Mouse (Mus musculus) thymus, postnatal 25 days (tissue): Measurements from ENCODE around the gene Ddx58.

ENCODE experiments used
- DNase-seq: peaks from one replicate; pipeline ENCODE4 v3.0.0; 2022

Gene Ddx58

GRCm38 (mm10) chr4:40180046-40180445 is 59.6 kb downstream of the Ddx58 start:
- no peak for DNase-seq

DNA sequence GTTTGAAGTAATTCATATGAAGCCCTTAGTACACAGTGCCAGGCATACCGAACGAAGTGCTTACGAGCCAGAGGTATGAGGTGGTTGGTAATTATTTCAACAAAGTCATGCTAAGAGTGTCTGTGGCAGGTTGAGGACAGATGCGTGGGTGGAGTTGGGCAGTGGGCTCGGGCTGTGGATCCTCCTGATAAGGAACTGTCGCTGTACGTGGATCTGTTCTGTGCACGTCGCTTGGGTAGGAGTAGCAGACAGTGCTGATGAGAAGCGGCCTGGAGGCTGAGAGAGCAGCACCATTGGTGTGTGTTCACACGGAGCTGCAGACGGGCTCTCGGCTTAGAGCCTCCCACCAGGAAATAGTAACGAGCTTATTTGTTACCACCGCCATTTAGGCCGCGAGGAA is 61.0 kb downstream of the Ddx58 start:
- no peak for DNase-seq

DNA sequence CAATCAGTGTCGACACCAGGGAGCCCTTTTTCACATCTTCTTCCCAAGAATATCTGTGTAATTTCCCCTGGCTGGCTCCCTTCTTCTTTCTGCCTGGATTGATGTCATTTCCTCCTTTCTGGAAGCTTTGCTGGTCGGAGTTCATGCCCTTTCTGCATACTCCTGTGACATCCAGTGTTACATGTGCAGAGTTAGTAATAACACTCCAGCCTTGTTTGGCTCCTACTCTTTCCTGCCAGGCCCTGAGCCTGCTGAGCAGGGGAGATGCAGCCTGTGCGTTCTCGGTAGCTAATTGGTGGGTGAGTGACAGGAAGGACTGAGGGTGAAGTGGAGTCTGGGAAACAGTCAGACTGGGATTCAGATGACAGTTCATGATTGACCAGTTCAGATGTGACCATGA is 65.3 kb downstream of the Ddx58 start:
- DNase-seq = no peak

- DNase-seq = no peak
Observed at GRCm38 (mm10) chr4:40172336-40172735, 67.3 kb downstream of the Ddx58 start.

- DNase-seq = no peak
Observed at GRCm38 (mm10) chr4:40171477-40171876, 68.2 kb downstream of the Ddx58 start.

- DNase-seq = no peak
Observed at GRCm38 (mm10) chr4:40163646-40164045, 76.0 kb downstream of the Ddx58 start.

- DNase-seq = no peak
Observed at GRCm38 (mm10) chr4:40160591-40161434, 78.8 kb downstream of the Ddx58 start.

DNA sequence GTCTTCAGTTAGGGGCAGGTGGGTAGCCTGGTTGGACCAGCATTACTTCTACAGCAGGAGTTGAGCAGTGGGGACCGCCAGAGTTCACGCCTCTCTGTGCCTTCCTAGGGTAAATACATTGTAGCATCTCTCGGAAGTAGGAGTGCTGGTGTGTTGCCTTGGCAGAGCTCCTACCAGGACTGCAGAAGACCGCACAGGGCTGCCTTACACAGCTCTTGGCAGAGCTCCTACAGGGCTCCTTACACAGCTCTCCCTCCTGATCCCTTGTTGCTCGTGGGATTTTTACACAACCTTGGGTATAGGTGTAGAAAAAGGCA is 81.4 kb downstream of the Ddx58 start:
- DNase-seq = no peak

DNA sequence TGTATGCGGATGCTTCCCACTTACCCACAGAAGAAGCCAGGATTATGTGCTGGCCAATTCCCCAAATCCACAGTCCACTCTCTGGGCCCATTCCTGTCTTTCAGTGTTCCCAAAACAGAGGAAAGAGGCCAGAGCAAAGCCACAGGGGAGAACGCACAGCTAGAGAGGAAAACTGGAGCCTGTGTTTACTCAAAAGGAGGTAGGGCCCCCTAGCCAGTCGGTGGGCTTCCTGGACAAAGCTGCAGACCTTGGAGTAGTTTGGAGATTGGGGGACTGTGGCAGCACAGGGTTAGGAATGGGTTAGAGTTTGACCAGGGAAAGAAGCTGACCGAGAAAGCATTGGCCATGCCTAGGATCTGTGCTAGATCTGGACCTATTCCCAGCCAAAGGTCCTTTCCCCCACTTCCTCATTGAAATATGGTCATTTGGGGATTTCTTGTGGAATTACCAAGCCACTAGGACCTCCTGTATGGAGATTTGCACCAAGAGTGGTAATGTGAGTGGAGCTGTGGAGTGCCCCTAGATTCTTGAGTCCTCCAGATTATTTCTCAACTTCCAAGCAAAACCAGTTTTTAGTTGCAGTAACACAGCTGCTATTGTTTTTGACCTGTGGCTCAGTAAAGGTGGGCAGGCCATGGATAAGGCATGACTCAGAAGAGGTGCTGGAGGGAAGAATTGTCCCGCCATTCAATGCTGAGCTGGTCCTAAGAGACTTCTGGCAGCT is 82.0 kb downstream of the Ddx58 start:
- DNase-seq = no peak

DNA sequence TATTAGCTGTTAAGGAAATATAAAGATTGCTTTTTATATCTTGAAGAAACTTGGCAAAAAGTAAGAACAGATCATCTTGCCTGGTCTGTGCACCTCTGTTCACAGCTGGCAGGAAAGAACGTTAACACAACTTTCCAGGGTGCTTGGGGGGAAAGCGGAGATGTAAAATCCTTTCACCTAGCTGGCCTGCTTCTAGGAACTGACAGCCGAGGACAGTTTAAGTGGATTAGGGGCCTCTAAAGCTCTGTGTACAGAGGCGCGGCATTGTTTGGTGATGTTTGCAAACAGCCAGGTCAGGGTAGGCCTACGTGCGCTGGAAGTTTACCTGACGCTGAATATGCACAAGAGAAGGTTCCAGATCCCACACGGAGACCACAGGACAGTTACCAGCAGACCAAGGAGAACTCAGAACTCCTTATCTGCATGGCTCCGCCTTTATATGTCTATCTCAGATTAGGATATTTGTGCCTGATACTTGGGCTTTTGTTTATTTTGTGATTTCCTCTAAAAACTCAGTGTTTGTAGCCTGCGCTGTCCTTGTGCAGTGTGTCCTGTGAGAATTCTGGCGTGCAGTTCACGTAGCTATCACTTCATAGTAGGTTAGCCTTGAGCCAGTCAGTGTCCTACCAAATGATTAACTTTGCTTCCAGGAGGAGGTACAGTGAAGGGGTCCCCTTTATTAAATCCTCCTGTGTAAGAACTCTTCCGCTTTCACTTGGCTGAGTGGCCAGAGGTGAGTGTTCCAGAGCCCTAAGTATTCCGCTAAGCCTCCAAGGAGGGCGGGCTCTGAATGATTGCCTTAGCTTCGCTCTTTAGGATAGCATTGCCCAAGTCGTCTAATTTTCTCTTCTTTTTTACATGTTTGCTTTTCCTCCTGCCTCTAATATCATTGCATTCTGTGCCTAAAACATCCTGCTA is 82.8 kb downstream of the Ddx58 start:
- no peak for DNase-seq

- DNase-seq = no peak
Observed at GRCm38 (mm10) chr4:40156153-40156552, 83.5 kb downstream of the Ddx58 start.

DNA sequence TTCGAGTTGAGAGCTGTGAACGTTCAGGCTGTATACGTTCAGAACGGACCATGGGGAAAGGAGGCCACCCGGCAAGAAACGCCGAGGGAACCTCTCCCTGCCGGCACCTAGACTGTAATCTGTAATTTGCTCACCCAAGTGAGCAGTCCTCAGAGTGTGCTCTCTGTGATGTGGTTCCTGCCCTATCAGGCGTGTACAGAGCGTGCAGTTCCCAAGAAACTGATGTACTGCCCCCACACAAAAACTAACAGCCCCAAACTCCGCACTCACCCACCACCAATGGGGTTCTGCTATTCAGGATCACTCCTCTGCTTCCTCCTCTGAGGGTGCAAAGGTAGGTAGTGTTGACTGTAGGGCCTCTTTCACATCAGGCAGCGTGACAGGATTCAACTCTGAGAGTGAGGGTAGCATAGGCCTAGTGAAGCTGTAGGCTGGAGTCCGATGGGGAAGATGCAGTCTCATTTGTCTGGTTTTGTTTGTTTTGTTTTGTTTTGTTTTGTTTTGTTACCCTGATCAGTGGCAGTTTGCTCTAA is 84.1 kb downstream of the Ddx58 start:
- no peak for DNase-seq

DNA sequence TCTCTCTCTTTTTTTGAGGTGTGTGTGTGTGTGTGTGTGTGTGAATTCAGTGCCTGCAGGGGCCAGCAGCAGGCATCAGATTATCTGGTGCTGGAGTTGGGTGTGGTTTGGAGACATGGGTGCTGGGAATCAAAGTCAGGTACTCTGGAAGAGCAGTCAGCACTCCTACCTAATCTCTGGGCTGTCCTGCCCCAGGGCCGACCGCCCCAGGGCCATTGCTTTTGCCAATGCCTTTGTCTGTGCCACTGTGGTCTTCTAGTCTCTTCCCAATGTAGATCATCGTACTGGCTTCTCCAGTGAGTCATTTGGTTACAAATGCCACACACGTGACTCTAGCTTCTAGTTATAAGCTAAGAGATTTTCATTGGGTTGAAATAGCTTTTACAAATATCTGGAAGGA is 84.9 kb downstream of the Ddx58 start:
- DNase-seq = no peak
